Mouse (Mus musculus): ENCODE results near the gene Fam173a.

The Fam173a gene

GRCm38 (mm10) chr17:25801029-25801428 is 8.3 kb upstream of the Fam173a start:
- DNase-seq (ENCODE audit: inconsistent age in 2 of 2, low spot score in 1 of 2): peak; percentile 70 to 91

- peak; percentile 90 to 95 for DNase-seq (ENCODE audit: inconsistent age in 2 of 2, low spot score in 1 of 2)
Observed at GRCm38 (mm10) chr17:25796951-25797369, 4.3 kb upstream of the Fam173a start, which contains the start of gene Metrn. Gene Metrn, minus strand, starts transcription at chr17:25797136.

GRCm38 (mm10) chr17:25796211-25796771 is 3.6 kb upstream of the Fam173a start:
- DNase-seq (ENCODE audit: inconsistent age in 2 of 2, low spot score in 1 of 2): peak; percentile 59 to 79

- peak; percentile 52 to 60 for DNase-seq (ENCODE audit: inconsistent age in 2 of 2, low spot score in 1 of 2)
Observed at GRCm38 (mm10) chr17:25795609-25796092, 3.0 kb upstream of the Fam173a start, which contains the start of gene AC134908.4. Gene AC134908.4, minus strand, starts transcription at chr17:25795659.

GRCm38 (mm10) chr17:25794998-25795397 is 2.3 kb upstream of the Fam173a start:
- DNase-seq (ENCODE audit: inconsistent age in 2 of 2, low spot score in 1 of 2): no peak

GRCm38 (mm10) chr17:25794197-25794596 is 1.5 kb upstream of the Fam173a start:
- DNase-seq (ENCODE audit: inconsistent age in 2 of 2, low spot score in 1 of 2): no peak

GRCm38 (mm10) chr17:25791843-25792527 is 716 bp downstream of the Fam173a start:
- peak; percentile 87 to 96 for DNase-seq (ENCODE audit: inconsistent age in 2 of 2, low spot score in 1 of 2)

GRCm38 (mm10) chr17:25791320-25791842 is 1.3 kb downstream of the Fam173a start:
- peak in 1 of 2 experiments; percentile 16 for DNase-seq (ENCODE audit: inconsistent age in 2 of 2, low spot score in 1 of 2)

- DNase-seq (ENCODE audit: inconsistent age in 2 of 2, low spot score in 1 of 2): peak in 1 of 2 experiments; percentile 25
Observed at GRCm38 (mm10) chr17:25786781-25787504, 5.8 kb downstream of the Fam173a start.

GRCm38 (mm10) chr17:25786280-25786679 is 6.4 kb downstream of the Fam173a start, which contains the start of gene Ccdc78:
Gene Ccdc78, plus strand, starts transcription at chr17:25786580.
- no peak for DNase-seq (ENCODE audit: inconsistent age in 2 of 2, low spot score in 1 of 2)

- DNase-seq (ENCODE audit: inconsistent age in 2 of 2, low spot score in 1 of 2): peak; percentile 97 to 100
Observed at GRCm38 (mm10) chr17:25785281-25785745, 7.4 kb downstream of the Fam173a start, which contains the start of gene Haghl. Gene Haghl, minus strand, starts transcription at chr17:25785673.

- peak in 1 of 2 experiments; percentile 53 for DNase-seq (ENCODE audit: inconsistent age in 2 of 2, low spot score in 1 of 2)
Observed at GRCm38 (mm10) chr17:25783861-25784574, 8.7 kb downstream of the Fam173a start.

GRCm38 (mm10) chr17:25783086-25783485 is 9.6 kb downstream of the Fam173a start:
- DNase-seq (ENCODE audit: inconsistent age in 2 of 2, low spot score in 1 of 2): peak; percentile 67 to 88

- DNase-seq (ENCODE audit: inconsistent age in 2 of 2, low spot score in 1 of 2): no peak
Observed at GRCm38 (mm10) chr17:25781339-25781738, 11.4 kb downstream of the Fam173a start.

- peak in 1 of 2 experiments; percentile 29 for DNase-seq (ENCODE audit: inconsistent age in 2 of 2, low spot score in 1 of 2)
Observed at GRCm38 (mm10) chr17:25777948-25778347, 14.8 kb downstream of the Fam173a start.

GRCm38 (mm10) chr17:25775318-25776062 is 17.2 kb downstream of the Fam173a start:
- DNase-seq (ENCODE audit: inconsistent age in 2 of 2, low spot score in 1 of 2): no peak

- DNase-seq (ENCODE audit: inconsistent age in 2 of 2, low spot score in 1 of 2): peak; percentile 97 to 99
Observed at GRCm38 (mm10) chr17:25773549-25774120, 19.1 kb downstream of the Fam173a start, which contains the start of gene Narfl. Gene Narfl, plus strand, starts transcription at chr17:25773776.

GRCm38 (mm10) chr17:25769331-25769730 is 23.4 kb downstream of the Fam173a start:
- DNase-seq (ENCODE audit: inconsistent age in 2 of 2, low spot score in 1 of 2): no peak

GRCm38 (mm10) chr17:25765886-25766285 is 26.8 kb downstream of the Fam173a start:
- no peak for DNase-seq (ENCODE audit: inconsistent age in 2 of 2, low spot score in 1 of 2)

Data from adrenal gland, adult (tissue).